Mouse (Mus musculus) urinary bladder, postnatal 10 days (tissue): ENCODE data around the gene Adgrf2.

Source experiments
- DNase-seq: peaks from one replicate; pipeline ENCODE4 v3.0.0; 2022; ENCODE audit warnings: low spot score

Adgrf2 gene

GRCm38 (mm10) chr17:42741801-42742217 is at the start of gene Adgrf2:
Adgrf2 (minus strand) TSS chr17:42742179.
- no peak for DNase-seq

- no peak for DNase-seq
Observed at GRCm38 (mm10) chr17:42790787-42791186, 48.8 kb upstream of the Adgrf2 start.

DNA sequence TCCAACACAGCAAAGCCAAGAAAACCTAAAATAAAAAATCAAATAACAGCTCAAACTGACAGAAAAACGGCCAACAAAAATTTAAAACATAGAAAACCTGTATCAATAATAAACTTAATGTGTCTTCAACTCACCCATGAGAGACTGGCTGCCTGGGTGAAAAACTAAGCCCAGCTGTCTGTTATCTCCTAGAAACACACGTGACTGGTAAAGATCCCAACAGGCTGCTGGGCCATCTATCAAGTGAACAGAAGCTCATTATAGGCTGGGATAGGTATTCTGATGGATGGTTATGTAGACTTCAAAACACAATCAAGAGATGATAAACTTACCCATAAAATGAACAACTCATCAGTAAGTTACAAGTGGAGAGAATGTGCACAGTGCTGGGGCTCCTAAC is 47.7 kb upstream of the Adgrf2 start:
- no peak for DNase-seq

DNA sequence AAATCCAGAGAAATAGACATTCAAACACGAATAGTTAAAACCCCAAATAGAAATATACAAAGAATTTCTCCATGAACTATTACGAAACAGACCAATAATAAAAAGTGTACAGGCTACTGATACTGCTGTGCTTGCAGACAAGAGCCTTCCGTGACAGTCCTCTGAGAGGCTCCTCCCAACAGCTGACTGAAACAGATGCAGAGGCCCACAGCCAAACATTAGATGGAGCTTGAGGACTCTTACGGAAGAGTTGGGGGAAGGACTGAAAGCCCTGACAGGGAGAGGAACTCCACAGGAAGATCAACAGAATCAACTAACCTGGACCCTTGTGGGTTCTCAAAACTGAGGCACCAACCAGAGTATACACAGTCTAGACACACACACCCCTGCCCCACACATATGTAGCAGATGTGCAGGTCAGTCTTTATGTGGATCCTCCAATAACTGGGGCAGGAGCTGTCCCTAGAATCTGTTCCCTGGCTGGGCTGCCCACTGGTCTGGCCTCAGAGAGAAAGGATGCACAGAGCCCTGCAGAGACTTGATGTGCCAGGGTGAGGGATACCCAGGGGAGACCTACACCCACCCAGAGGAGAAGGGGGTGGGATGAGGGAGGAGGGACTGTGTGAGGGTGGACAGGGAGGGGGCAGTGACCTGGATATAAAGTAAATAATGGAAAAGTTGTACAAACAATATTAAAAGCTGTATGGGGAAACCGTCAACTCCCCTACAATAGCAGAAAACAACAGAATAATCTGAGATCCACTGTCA is 46.9 kb upstream of the Adgrf2 start:
- no peak for DNase-seq

- no peak for DNase-seq
Observed at GRCm38 (mm10) chr17:42782156-42782757, 40.3 kb upstream of the Adgrf2 start.

DNA sequence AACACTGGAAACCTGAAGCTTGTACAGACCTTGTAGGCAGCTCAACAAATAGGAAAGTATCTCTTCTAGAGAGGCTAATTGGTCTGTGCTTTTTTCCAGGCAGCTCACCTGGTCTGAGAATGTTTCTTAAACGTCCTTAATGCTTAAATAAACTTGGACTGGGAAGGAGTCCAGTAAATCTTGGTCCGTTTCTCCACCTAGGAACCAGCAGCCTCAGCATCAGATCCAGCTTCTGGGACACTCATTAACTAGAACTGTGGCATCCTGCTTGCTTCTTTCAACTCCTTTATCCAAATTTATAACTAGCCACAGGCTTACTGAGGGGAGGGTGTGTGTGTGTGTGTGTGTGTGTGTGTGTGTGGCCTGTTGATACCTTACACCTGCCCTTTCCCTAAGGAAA is 11.8 kb upstream of the Adgrf2 start:
- no peak for DNase-seq

DNA sequence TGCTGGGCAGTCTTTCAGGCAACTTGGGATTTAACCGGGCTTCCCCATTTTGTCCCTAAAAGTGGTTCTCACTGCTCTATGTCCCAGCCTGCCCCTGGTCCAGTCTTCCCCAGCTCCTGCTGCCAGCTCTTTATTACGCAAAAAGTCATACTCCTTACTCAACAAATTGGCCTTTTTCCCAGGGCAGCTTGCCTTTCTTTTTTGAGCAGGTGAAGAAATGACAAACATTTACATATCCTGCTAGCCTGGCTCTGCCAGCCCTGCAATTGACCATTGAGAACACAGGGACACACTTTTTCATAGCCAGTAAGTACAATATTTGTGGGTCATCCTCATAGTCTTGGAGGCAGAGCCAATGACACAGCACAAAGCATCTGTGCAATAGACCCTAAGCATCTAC is 10.2 kb upstream of the Adgrf2 start:
- no peak for DNase-seq

- DNase-seq = no peak
Observed at GRCm38 (mm10) chr17:42745657-42746420, 3.9 kb upstream of the Adgrf2 start.

DNA sequence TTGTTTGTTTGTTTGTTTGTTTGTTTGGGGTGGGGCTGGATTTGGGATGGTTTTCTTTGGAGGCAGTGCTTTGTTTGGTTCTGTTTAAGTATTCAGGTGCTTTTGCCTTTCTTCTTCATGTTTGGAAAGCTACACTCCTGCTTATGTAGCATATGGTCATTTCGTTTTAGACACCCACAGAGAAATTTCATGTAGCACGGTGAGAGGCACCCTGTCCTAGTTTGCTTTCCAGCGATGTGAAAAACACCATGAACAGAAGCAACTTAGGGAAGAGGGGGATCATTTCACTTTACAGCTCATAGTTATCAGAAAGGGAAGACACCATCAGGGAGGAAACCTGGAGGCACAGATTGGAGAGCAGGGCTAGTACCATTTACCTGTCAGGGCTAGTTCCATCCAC is 844 bp upstream of the Adgrf2 start:
- DNase-seq = no peak

- DNase-seq = no peak
Observed at GRCm38 (mm10) chr17:42738794-42739193, 3.2 kb downstream of the Adgrf2 start.

- no peak for DNase-seq
Observed at GRCm38 (mm10) chr17:42717161-42717560, 24.8 kb downstream of the Adgrf2 start.

- DNase-seq = no peak
Observed at GRCm38 (mm10) chr17:42714991-42715390, 27.0 kb downstream of the Adgrf2 start.

GRCm38 (mm10) chr17:42710717-42711116 is 31.3 kb downstream of the Adgrf2 start:
- no peak for DNase-seq

DNA sequence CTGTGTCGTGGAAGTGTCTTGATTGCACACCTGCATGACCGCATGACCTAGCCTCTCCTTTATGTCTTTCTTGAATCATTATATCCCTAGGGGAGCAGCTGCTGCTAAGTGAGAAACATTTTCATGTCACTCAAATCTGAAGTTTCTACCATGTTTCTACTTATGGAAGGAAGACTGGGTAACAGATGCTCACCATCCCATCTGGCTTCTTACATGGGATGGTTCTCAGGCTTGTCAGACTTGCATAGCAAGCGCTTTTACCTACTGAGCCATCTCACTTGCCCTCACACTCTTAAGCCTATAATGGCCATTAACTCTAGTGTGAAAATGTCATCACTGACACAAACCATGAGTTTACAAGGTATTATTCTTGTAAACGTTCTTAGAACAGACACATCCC is 36.4 kb downstream of the Adgrf2 start:
- DNase-seq = no peak

DNA sequence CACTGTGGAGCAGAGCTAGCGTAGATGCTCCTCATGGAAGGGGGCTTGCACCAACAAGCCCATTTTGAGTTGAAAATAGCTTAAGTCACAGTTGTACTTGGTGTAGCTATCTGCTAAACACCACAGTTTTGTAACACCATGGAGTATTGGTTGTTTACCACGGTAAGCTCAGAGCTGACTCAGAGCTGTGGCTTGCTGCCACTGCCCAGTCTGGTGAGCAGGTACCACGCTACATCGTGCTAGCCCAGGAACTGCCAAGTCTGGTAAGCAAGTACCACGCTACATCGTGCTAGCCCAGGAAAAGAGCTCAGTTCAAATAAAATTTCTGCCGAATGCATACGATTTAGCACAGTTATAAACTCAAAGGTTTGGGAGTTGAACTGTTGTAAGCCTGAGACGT is 39.8 kb downstream of the Adgrf2 start:
- no peak for DNase-seq

DNA sequence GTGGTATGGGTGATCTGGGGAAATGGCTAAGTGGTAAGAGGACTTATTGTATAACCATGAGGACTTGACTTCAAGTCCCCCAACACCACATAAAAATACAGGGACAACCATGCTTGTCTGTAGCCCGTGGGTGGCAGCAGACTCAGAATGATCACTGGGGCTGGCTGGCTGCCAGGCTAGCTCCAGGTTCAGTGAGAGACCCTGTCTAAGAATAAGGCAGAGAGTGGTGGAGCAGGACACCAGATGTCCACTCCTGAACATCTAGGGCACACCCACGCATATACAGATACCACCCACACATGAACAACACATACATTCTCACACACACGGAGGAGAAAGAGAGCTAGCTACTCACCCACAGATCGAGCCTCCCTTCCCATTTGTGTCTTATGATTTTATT is 47.2 kb downstream of the Adgrf2 start:
- DNase-seq = no peak

DNA sequence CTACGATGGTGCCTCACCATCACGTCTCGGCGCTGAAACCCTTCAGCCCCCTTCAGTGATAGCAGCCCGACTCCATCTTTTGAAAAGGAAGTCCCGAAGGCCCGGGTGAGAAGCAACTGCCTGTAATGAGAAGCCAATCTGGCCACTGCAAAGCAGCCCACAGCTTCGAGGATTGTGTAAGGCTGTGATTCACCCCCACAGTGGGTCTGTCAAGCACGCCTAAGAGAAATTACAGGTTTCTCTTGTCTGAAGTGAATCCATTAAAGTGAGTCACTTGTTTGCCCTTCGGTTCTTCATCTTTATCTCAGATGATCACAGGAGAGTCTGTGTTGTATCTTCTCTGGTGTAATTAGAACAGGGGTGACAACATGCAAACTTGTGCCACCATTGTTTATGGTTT is 49.8 kb downstream of the Adgrf2 start, which contains the start of gene Adgrf4:
Gene Adgrf4 (minus strand): TSS at position 149 of the 400 bp plus-strand sequence.
- no peak for DNase-seq

DNA sequence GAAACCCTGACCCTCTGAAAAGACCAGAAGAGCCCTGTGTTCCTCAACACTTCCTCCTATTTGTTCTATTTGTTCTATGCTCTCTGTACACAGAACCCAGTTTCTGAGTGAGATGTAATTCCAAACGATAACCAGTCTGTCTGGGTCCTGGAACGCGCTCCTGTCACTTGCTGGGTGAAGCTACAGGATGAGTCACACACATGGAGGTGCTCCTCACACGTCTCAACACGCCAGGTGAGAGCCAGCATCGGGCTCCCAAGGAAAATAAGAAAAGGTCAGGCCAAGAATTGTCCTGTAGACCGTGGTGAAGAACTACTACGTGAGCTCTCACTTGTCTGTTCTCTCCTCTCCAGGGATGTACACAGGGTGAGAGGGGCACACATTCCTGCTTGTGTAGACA is 51.4 kb downstream of the Adgrf2 start:
- DNase-seq = no peak
